Mouse (Mus musculus): ENCODE measurements around the gene Mnd1. TPM values are rescaled to one million over a fixed set of nuclear protein-coding genes. Genes with fewer than 3 reads are reported as not detected.

Mnd1 gene
- polyA plus RNA-seq (2012; rRNA removed): 0.36 and 0.51 TPM in 2 replicates

DNA sequence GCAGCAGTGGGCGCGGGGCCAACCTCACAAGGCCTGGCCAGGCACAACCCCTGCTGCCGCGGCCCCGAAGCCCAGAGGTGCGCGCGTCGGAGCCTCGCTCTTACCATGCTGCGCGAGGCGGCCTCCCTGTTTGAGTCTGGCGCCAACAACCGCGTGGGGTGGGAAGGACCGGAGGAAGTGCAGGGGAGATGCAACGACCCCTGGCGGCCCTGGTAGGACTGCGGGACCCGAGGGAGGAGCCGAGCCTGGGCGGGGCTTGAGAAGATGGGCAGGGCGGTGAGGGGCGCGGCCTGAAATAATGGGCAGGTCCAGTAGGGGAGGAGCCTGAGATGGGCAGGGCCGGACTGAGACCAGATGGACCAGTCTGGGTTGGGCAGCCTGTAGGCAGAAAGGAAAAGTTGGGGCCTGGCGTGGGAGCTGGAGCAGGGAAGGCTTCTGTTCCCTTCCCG is at the start of gene Mnd1:
Gene Mnd1 (minus strand): TSS at position 229 of the 449 bp plus-strand sequence.
- Histone ChIP-seq H3K4me3 (ENCODE audit: control insufficient read depth, insufficient read depth, low read length) (peak within 1 kb of the TSS; percentile 45), H3K36me3 (ENCODE audit: control insufficient read depth, insufficient read depth, low read length) (no peaks in the 10 kb centered on the region), H3K27ac (ENCODE audit: control insufficient read depth, insufficient read depth, low read length) (no peak within 1 kb of the TSS), H3K4me1 (replicated peaks; ENCODE audit: control insufficient read depth, insufficient read depth, low read length) (peaks cover 4% of the 10 kb centered on the region), H3K27me3 (ENCODE audit: control insufficient read depth, insufficient read depth, low read length) (no peaks in the 10 kb centered on the region)
- under 1% methylated on average over 29 of the region's 29 CpGs for WGBS
- 0 out of 2 replicates have a peak, but pooled peaks have one; percentile 56 for TF ChIP-seq POLR2A (IDR thresholded peaks at IDR 0.05; ENCODE audit: control insufficient read depth, extremely low read depth, insufficient read depth, low read length, poor library complexity)
- TF ChIP-seq CTCF (IDR thresholded peaks at IDR 0.05; ENCODE audit: borderline replicate concordance, control insufficient read depth, extremely low read depth, insufficient read depth, low read length, poor library complexity): peak; percentile 93
- peak; percentile 98 for DNase-seq

DNA sequence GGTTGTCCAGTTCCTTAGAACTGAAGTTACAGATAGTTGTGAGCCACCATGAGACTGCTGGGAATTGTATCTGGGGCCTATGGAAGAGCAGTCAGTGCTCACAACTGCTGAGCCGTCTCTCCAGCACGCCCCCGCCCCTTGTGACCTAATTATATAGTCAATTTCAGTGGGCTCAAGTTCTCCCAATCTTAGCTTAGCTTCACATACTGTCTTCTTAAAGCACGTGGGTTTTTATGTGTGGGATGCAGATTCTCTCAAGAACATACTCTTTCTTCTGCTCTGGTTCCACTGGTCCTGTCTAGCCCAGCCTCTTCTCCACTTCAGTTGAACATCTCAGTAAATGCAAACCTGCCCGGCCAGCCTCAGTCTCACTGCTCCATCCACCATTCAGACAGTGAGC is 49.1 kb upstream of the Mnd1 start:
- no peaks in the 10 kb centered on the region for H3K36me3 ChIP-seq (ENCODE audit: control insufficient read depth, insufficient read depth, low read length)
- H3K4me1 ChIP-seq (replicated peaks; ENCODE audit: control insufficient read depth, insufficient read depth, low read length): no peaks in the 10 kb centered on the region
- 92% methylated on average over 5 of the region's 5 CpGs for WGBS
- no peak for DNase-seq
- no peak for TF ChIP-seq CTCF (IDR thresholded peaks at IDR 0.05; ENCODE audit: borderline replicate concordance, control insufficient read depth, extremely low read depth, insufficient read depth, low read length, poor library complexity)
- TF ChIP-seq POLR2A (IDR thresholded peaks at IDR 0.05; ENCODE audit: control insufficient read depth, extremely low read depth, insufficient read depth, low read length, poor library complexity): no peak
- H3K27ac ChIP-seq (ENCODE audit: control insufficient read depth, insufficient read depth, low read length): no peak overlapping the region
- H3K27me3 ChIP-seq (ENCODE audit: control insufficient read depth, insufficient read depth, low read length): no peaks in the 10 kb centered on the region
- H3K4me3 ChIP-seq (ENCODE audit: control insufficient read depth, insufficient read depth, low read length): no peak overlapping the region

DNA sequence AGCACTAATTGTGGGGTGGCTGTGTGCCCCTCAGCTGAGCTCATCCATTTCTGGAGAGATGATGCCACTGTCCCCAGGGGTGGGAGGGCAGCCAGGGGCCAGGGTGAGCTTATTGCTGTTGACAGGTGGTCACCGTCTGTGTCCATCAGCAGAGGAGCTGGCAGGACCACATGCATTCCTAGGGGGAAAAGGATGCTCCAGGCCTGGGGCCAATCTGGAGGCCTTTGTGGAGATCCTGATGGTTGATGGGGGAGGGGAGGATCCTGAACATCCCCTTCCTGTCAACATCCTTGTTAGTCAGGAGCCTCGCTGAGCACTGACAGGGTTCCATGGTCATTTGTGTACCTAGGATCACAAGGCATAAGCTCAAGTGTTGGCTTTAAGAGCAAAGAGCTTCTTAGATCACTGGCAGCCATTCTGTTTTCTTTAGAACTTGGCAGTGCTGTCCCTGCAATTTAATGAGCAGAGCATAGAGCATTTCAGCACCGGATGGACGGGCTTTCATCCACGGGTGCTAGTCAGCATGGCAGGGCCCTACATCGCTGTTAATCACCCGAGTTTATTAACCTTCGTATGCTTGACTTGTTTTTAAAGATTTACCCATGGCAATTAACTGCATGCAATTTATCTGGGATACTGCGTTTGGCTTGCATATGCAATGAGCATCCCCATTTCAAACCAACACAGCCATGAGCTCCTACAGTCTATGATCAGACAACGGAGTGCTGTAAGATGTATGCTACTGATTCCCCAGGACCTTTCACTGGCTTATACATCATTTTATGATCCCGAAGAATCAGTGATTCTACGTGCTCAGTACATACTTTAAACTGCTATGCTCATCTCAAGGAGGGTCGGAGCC is 45.2 kb upstream of the Mnd1 start:
- H3K4me3 ChIP-seq (ENCODE audit: control insufficient read depth, insufficient read depth, low read length): no peak overlapping the region
- TF ChIP-seq CTCF (IDR thresholded peaks at IDR 0.05; ENCODE audit: borderline replicate concordance, control insufficient read depth, extremely low read depth, insufficient read depth, low read length, poor library complexity): no peak
- no peak for TF ChIP-seq POLR2A (IDR thresholded peaks at IDR 0.05; ENCODE audit: control insufficient read depth, extremely low read depth, insufficient read depth, low read length, poor library complexity)
- DNase-seq: no peak
- H3K4me1 ChIP-seq (replicated peaks; ENCODE audit: control insufficient read depth, insufficient read depth, low read length): no peaks in the 10 kb centered on the region
- no peak overlapping the region for H3K27ac ChIP-seq (ENCODE audit: control insufficient read depth, insufficient read depth, low read length)
- no peaks in the 10 kb centered on the region for H3K36me3 ChIP-seq (ENCODE audit: control insufficient read depth, insufficient read depth, low read length)
- 90% methylated on average over 13 of the region's 13 CpGs for WGBS
- no peaks in the 10 kb centered on the region for H3K27me3 ChIP-seq (ENCODE audit: control insufficient read depth, insufficient read depth, low read length)

DNA sequence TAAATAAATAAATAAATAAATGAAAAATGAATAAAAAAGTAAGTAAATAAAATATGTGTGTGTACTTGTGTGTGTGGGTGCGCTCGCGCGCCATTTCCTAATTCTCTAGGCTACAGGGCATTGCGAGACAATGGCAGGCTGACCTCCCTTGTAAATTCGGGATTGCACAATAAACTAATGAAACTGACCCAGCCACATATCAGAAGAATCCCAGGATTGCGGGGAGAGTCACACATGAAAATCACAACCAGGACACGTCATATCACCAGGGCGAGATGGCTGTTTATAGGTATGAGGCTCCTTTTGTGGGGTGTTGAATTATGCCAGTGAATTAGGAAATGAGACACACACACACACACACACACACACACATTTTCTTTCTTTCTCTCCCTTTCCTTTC is 43.9 kb upstream of the Mnd1 start:
- H3K36me3 ChIP-seq (ENCODE audit: control insufficient read depth, insufficient read depth, low read length): no peaks in the 10 kb centered on the region
- DNase-seq: no peak
- H3K4me3 ChIP-seq (ENCODE audit: control insufficient read depth, insufficient read depth, low read length): no peak overlapping the region
- no peaks in the 10 kb centered on the region for H3K4me1 ChIP-seq (replicated peaks; ENCODE audit: control insufficient read depth, insufficient read depth, low read length)
- no peak overlapping the region for H3K27ac ChIP-seq (ENCODE audit: control insufficient read depth, insufficient read depth, low read length)
- 97% methylated on average over 9 of the region's 9 CpGs for WGBS
- TF ChIP-seq POLR2A (IDR thresholded peaks at IDR 0.05; ENCODE audit: control insufficient read depth, extremely low read depth, insufficient read depth, low read length, poor library complexity) (no peak), CTCF (IDR thresholded peaks at IDR 0.05; ENCODE audit: borderline replicate concordance, control insufficient read depth, extremely low read depth, insufficient read depth, low read length, poor library complexity) (no peak)
- no peaks in the 10 kb centered on the region for H3K27me3 ChIP-seq (ENCODE audit: control insufficient read depth, insufficient read depth, low read length)

DNA sequence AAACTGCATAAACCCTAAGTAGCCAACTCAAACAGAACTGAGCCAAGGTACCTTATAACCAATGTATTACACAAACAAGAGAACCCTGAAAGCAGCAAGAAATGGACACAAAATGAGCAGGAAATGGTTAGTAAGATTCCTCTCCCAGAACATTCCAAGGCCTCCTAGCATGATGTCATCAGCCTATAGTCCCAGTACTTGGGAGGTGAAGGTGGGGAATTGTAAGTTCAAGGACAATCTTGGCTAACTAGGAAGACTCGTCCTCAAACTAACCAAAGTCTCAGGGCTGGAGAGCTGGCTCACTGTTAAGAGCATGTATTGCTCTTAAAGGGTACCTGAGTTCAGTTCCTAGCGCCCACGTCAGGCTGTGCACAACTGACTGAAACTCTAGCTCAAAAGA is 42.6 kb upstream of the Mnd1 start:
- TF ChIP-seq CTCF (IDR thresholded peaks at IDR 0.05; ENCODE audit: borderline replicate concordance, control insufficient read depth, extremely low read depth, insufficient read depth, low read length, poor library complexity): no peak
- TF ChIP-seq POLR2A (IDR thresholded peaks at IDR 0.05; ENCODE audit: control insufficient read depth, extremely low read depth, insufficient read depth, low read length, poor library complexity): no peak
- WGBS: 99% methylated on average over 3 of the region's 3 CpGs
- H3K27me3 ChIP-seq (ENCODE audit: control insufficient read depth, insufficient read depth, low read length): no peaks in the 10 kb centered on the region
- no peak overlapping the region for H3K4me3 ChIP-seq (ENCODE audit: control insufficient read depth, insufficient read depth, low read length)
- H3K27ac ChIP-seq (ENCODE audit: control insufficient read depth, insufficient read depth, low read length): no peak overlapping the region
- H3K4me1 ChIP-seq (replicated peaks; ENCODE audit: control insufficient read depth, insufficient read depth, low read length): peaks cover 7% of the 10 kb centered on the region
- no peak for DNase-seq
- no peaks in the 10 kb centered on the region for H3K36me3 ChIP-seq (ENCODE audit: control insufficient read depth, insufficient read depth, low read length)

DNA sequence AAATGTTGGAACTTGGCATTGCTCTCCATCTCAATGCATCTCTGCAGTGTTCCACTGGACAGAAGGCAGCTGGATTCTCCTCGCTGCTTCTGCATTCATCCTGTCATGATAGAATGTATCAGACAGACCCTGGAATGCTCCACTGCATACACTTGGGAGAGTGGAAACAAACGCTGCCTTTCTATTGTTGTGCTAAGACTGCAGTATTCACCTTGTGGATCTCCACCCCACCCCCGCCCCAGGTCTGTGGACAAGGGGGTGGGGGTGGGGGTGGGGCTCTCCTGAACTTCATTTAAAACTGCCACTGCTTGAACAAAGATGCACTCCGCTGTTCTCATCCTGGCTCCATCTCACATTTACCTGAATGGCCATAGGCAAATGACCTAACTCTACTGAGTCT is 38.3 kb upstream of the Mnd1 start:
- H3K36me3 ChIP-seq (ENCODE audit: control insufficient read depth, insufficient read depth, low read length): no peaks in the 10 kb centered on the region
- no peak overlapping the region for H3K27ac ChIP-seq (ENCODE audit: control insufficient read depth, insufficient read depth, low read length)
- H3K4me3 ChIP-seq (ENCODE audit: control insufficient read depth, insufficient read depth, low read length): no peak overlapping the region
- no peak for DNase-seq
- no peak for TF ChIP-seq CTCF (IDR thresholded peaks at IDR 0.05; ENCODE audit: borderline replicate concordance, control insufficient read depth, extremely low read depth, insufficient read depth, low read length, poor library complexity)
- no peak for TF ChIP-seq POLR2A (IDR thresholded peaks at IDR 0.05; ENCODE audit: control insufficient read depth, extremely low read depth, insufficient read depth, low read length, poor library complexity)
- 82% methylated on average over 4 of the region's 4 CpGs for WGBS
- peaks cover 32% of the 10 kb centered on the region for H3K4me1 ChIP-seq (replicated peaks; ENCODE audit: control insufficient read depth, insufficient read depth, low read length)
- no peaks in the 10 kb centered on the region; the same call in 1 of the 2 replicates for H3K27me3 ChIP-seq (ENCODE audit: control insufficient read depth, insufficient read depth, low read length)
